Mouse (Mus musculus) kidney, embryonic 16.5 days (tissue): Measurements from ENCODE around the gene Sorbs1. TPM values are rescaled to one million over a fixed set of nuclear protein-coding genes. Genes with fewer than 3 reads are reported as not detected.
A peak's percentile ranks its signal among the peaks of the same experiment; 100 is the strongest.

Experiments used
- ATAC-seq: fragments of 200-750 bp; cut with Nextera tagmentation; 2 replicates; pipeline ENCODE4 v1.8.0; 2017; ENCODE audit warnings: moderate TSS enrichment; ENCODE audit not compliant: low FRiP score, low TSS enrichment
- H3K27ac ChIP-seq: fragments of 300-500 bp; sonication (generic); 2 replicates; pipeline ENCODE4 v1.5.1; 2014; ENCODE audit warnings: low read length
- H3K27me3 ChIP-seq: fragments of 300-500 bp; sonication (generic); 2 replicates; pipeline ENCODE4 v1.6.1; 2014; ENCODE audit warnings: low read length, control low read depth, mixed read lengths; ENCODE audit not compliant: insufficient read depth
- H3K36me3 ChIP-seq: fragments of 300-500 bp; sonication (generic); 2 replicates; pipeline ENCODE4 v1.6.1; 2014; ENCODE audit warnings: low read length, control low read depth, mixed read lengths; ENCODE audit not compliant: insufficient read depth
- H3K4me1 ChIP-seq: fragments of 300-500 bp; sonication (generic); 2 replicates; pipeline ENCODE4 v1.6.1; 2014; ENCODE audit warnings: low read length, control low read depth, mixed read lengths; ENCODE audit not compliant: insufficient read depth
- H3K4me2 ChIP-seq: fragments of 300-500 bp; sonication (generic); replicated peaks from 2 replicates; pipeline ENCODE4 v1.6.1; 2014; ENCODE audit warnings: low read depth, low read length
- H3K4me3 ChIP-seq: fragments of 300-500 bp; sonication (generic); 2 replicates; pipeline ENCODE4 v1.5.1; 2014; ENCODE audit warnings: mild to moderate bottlenecking, low read length
- H3K9ac ChIP-seq: fragments of 300-500 bp; sonication (generic); replicated peaks from 2 replicates; pipeline ENCODE4 v1.6.1; 2014; ENCODE audit warnings: low read length
- H3K9me3 ChIP-seq: fragments of 300-500 bp; sonication (generic); 2 replicates; pipeline ENCODE4 v1.6.1; 2016; ENCODE audit warnings: low read length, control low read depth
- WGBS: fragments of 180-500 bp; shearing (Covaris S2); extraction: QIAGEN DNeasy Blood & Tissue Kit; methylation state at CpG from one replicate; pipeline ENCODE4 v1.1.7; 2014; 5-methylcytosine and 5-hydroxymethylcytosine counted together
- polyA plus RNA-seq: library from polyadenylated mRNA; unstranded; fragments of >200 nt; fragmentation: Nextera tagmentation; extraction: Ambion mirVana; gene quantifications from 2 replicates; pipeline ENCODE4 v1.2.1, GENCODE M21; 2015

Sorbs1 gene
- polyA plus RNA-seq, 1 experiment from 2014 or later, result 60.1 TPM

GRCm38 (mm10) chr19:40435797-40436196 lies 77.8 kb downstream of the Sorbs1 start:
- H3K36me3 ChIP-seq, result no peaks in the 10 kb centered on the region
- WGBS, result 91% methylated on average over 2 of the region's 2 CpGs
- no peak overlapping the region for H3K9ac ChIP-seq
- H3K9me3 ChIP-seq, result no peaks in the 10 kb centered on the region
- H3K27ac ChIP-seq, result no peak overlapping the region
- H3K4me1 ChIP-seq, result peaks cover 26% of the 10 kb centered on the region
- ATAC-seq, result no peak
- no peak overlapping the region for H3K4me3 ChIP-seq
- no peak overlapping the region for H3K4me2 ChIP-seq
- H3K27me3 ChIP-seq, result no peaks in the 10 kb centered on the region

DNA sequence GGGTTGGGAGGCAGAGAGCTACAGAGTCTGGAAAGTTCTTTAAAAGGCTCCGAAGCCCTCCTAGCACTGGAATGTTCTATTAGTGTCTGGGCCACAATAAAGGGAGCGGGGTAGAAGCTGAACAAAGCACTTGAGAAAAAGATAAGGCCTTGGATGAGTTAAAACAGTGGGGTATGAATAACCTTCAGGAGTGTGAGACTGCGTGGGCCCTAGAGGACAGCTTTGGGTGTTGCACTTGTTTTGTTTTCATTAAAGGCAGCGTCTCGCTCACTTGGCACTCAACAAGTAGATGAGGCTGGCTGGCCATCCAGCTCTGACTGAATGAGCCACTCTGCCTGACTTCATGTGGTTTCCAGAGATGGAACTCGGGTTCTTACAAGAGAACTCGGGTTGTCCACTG lies 78.5 kb downstream of the Sorbs1 start:
- Histone ChIP-seq H3K27ac (no peak overlapping the region), H3K9ac (no peak overlapping the region), H3K4me2 (no peak overlapping the region), H3K4me3 (no peak overlapping the region), H3K4me1 (peaks cover 27% of the 10 kb centered on the region), H3K27me3 (no peaks in the 10 kb centered on the region), H3K9me3 (no peaks in the 10 kb centered on the region), H3K36me3 (no peaks in the 10 kb centered on the region)
- 89% methylated on average over 7 of the region's 7 CpGs for WGBS
- no peak for ATAC-seq

GRCm38 (mm10) chr19:40434042-40434869 lies 79.3 kb downstream of the Sorbs1 start:
- Histone ChIP-seq H3K9ac (no peak overlapping the region), H3K27ac (no peak overlapping the region), H3K27me3 (no peaks in the 10 kb centered on the region), H3K4me1 (peaks cover 29% of the 10 kb centered on the region), H3K36me3 (no peaks in the 10 kb centered on the region), H3K4me3 (no peak overlapping the region), H3K9me3 (no peaks in the 10 kb centered on the region), H3K4me2 (no peak overlapping the region)
- no peak for ATAC-seq
- WGBS, result 89% methylated on average over 10 of the region's 10 CpGs

GRCm38 (mm10) chr19:40433316-40433912 lies 80.2 kb downstream of the Sorbs1 start:
- H3K36me3 ChIP-seq, result no peaks in the 10 kb centered on the region
- no peak for ATAC-seq
- H3K4me3 ChIP-seq, result no peak overlapping the region
- no peaks in the 10 kb centered on the region for H3K9me3 ChIP-seq
- no peaks in the 10 kb centered on the region for H3K27me3 ChIP-seq
- H3K4me1 ChIP-seq, result peaks cover 29% of the 10 kb centered on the region
- no peak overlapping the region for H3K9ac ChIP-seq
- H3K4me2 ChIP-seq, result no peak overlapping the region
- 74% methylated on average over 8 of the region's 8 CpGs for WGBS
- no peak overlapping the region for H3K27ac ChIP-seq

GRCm38 (mm10) chr19:40431969-40432368 lies 81.6 kb downstream of the Sorbs1 start:
- H3K27ac ChIP-seq, result no peak overlapping the region
- no peak overlapping the region for H3K4me3 ChIP-seq
- peaks cover 23% of the 10 kb centered on the region for H3K4me1 ChIP-seq
- H3K9me3 ChIP-seq, result no peaks in the 10 kb centered on the region
- H3K36me3 ChIP-seq, result no peaks in the 10 kb centered on the region
- 62% methylated on average over 4 of the region's 4 CpGs for WGBS
- no peak for ATAC-seq
- H3K27me3 ChIP-seq, result no peaks in the 10 kb centered on the region
- no peak overlapping the region for H3K4me2 ChIP-seq
- H3K9ac ChIP-seq, result no peak overlapping the region

DNA sequence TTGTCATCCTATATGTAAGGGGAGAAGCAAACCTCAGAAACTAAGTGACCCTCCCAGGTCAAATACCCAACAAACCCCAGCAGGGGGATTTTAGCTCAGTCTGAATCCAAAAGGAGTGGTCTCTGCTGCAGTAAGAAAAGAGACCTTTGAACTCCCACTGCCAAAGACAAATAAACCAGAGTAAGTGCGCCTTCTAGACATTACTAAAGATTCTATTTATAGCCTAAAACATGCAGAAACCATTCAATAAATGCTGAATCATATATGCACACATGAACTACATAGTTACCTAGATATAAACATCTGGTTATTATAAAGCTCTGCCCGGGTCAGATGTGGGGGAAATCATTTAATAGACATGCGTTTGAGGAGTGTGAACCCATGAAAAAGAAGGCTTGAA lies 84.0 kb downstream of the Sorbs1 start:
- H3K9me3 ChIP-seq, result no peaks in the 10 kb centered on the region
- WGBS, result 59% methylated on average over 3 of the region's 3 CpGs
- H3K9ac ChIP-seq, result no peak overlapping the region
- no peak overlapping the region for H3K27ac ChIP-seq
- H3K4me3 ChIP-seq, result no peak overlapping the region
- no peak for ATAC-seq
- H3K36me3 ChIP-seq, result no peaks in the 10 kb centered on the region
- H3K27me3 ChIP-seq, result no peaks in the 10 kb centered on the region
- no peak overlapping the region for H3K4me2 ChIP-seq
- peaks cover 27% of the 10 kb centered on the region for H3K4me1 ChIP-seq

- Histone ChIP-seq H3K36me3 (no peaks in the 10 kb centered on the region), H3K4me2 (no peak overlapping the region), H3K4me3 (no peak overlapping the region), H3K4me1 (peaks cover 27% of the 10 kb centered on the region), H3K27ac (no peak overlapping the region), H3K9me3 (no peaks in the 10 kb centered on the region), H3K9ac (no peak overlapping the region), H3K27me3 (no peaks in the 10 kb centered on the region)
- WGBS, result 75% methylated on average over 3 of the region's 3 CpGs
- no peak for ATAC-seq
Observed at GRCm38 (mm10) chr19:40429169-40429568, 84.4 kb downstream of the Sorbs1 start.

- WGBS, result 80% methylated on average over 16 of the region's 16 CpGs
- peak; percentile 39; the same call in 1 of the 2 replicates for ATAC-seq
- 0 out of 2 replicates have a peak overlapping the region, but pooled peaks have one; percentile 41 for H3K27ac ChIP-seq
Observed at GRCm38 (mm10) chr19:40426103-40426960, 87.2 kb downstream of the Sorbs1 start.

DNA sequence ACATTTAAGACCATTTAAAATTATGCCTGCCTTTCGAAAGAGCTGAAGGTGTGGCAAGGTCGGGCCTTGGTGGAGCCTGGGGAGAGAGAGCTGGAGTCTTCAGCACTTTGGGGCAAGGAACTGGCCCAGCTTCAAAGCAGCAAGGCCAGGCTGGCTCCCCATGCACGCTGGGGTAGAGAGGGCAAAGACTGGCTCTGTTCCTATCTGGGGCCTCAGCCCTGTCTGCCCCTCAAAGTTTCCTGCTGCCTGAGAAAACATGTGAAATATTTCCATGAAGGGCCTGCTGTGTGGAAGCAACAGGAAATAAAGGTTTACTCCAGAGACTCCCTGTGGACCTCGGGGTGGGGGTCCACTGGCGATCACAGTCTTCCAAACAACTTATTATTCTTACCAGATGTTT lies 88.3 kb downstream of the Sorbs1 start:
- Histone ChIP-seq H3K4me3 (no peak overlapping the region), H3K36me3 (no peaks in the 10 kb centered on the region), H3K9me3 (no peaks in the 10 kb centered on the region), H3K9ac (no peak overlapping the region), H3K27ac (peak overlapping the region; percentile 41; the same call in 1 of the 2 replicates), H3K4me2 (no peak overlapping the region), H3K4me1 (peaks cover 17% of the 10 kb centered on the region), H3K27me3 (no peaks in the 10 kb centered on the region)
- WGBS, result 34% methylated on average over 5 of the region's 5 CpGs
- ATAC-seq, result no peak

More at GRCm38 (mm10) chr19:40426103-40426960, 87.2 kb downstream of the Sorbs1 start:
- H3K4me3 ChIP-seq, result no peak overlapping the region
- no peak overlapping the region for H3K9ac ChIP-seq
- no peaks in the 10 kb centered on the region for H3K36me3 ChIP-seq
- H3K27me3 ChIP-seq, result no peaks in the 10 kb centered on the region
- H3K4me1 ChIP-seq, result peaks cover 22% of the 10 kb centered on the region
- H3K9me3 ChIP-seq, result no peaks in the 10 kb centered on the region
- no peak overlapping the region for H3K4me2 ChIP-seq
